Mouse (Mus musculus): ENCODE measurements at regions not wholly inside any gene's neighbourhood (a gene's known extent, or its start where the extent isn't known, plus 50 kb on each side); places are given as distances from the start of the nearest gene placed in this dataset.

GRCm38 (mm10) chr19:21030971-21031370 is 77.0 kb upstream of the Tmc1 start:
- WGBS: 86% methylated on average over 5 of the region's 5 CpGs
- no peak overlapping the region for H3K9ac ChIP-seq (ENCODE audit: low read length)

GRCm38 (mm10) chr19:21028981-21029380 is 75.0 kb upstream of the Tmc1 start:
- 86% methylated on average over 3 of the region's 3 CpGs for WGBS
- Histone ChIP-seq H3K4me1 (ENCODE audit: control insufficient read depth, insufficient read depth, low read length) (no peaks in the 10 kb centered on the region), H3K4me2 (ENCODE audit: low read depth, low read length) (no peak overlapping the region), H3K27ac (ENCODE audit: low read length) (no peak overlapping the region), H3K9ac (ENCODE audit: low read length) (no peak overlapping the region), H3K36me3 (ENCODE audit: control insufficient read depth, insufficient read depth) (no peaks in the 10 kb centered on the region), H3K9me3 (replicated peaks; ENCODE audit: control insufficient read depth, low read length) (no peaks in the 10 kb centered on the region), H3K4me3 (ENCODE audit: low read length) (no peak overlapping the region), H3K27me3 (ENCODE audit: control insufficient read depth, insufficient read depth, low read length) (no peaks in the 10 kb centered on the region)
- ATAC-seq (replicated peaks; ENCODE audit: extremely low read depth, insufficient read depth, low FRiP score): no peak

More at GRCm38 (mm10) chr19:21030971-21031370, 77.0 kb upstream of the Tmc1 start:
- no peaks in the 10 kb centered on the region for H3K27me3 ChIP-seq (ENCODE audit: control insufficient read depth, insufficient read depth, low read length)
- ATAC-seq (replicated peaks; ENCODE audit: extremely low read depth, insufficient read depth, low FRiP score): no peak
- no peak overlapping the region for H3K4me2 ChIP-seq (ENCODE audit: low read depth, low read length)
- no peak overlapping the region for H3K27ac ChIP-seq (ENCODE audit: low read length)
- no peaks in the 10 kb centered on the region for H3K9me3 ChIP-seq (replicated peaks; ENCODE audit: control insufficient read depth, low read length)
- H3K36me3 ChIP-seq (ENCODE audit: control insufficient read depth, insufficient read depth): no peaks in the 10 kb centered on the region
- H3K4me3 ChIP-seq (ENCODE audit: low read length): no peak overlapping the region
- no peaks in the 10 kb centered on the region for H3K4me1 ChIP-seq (ENCODE audit: control insufficient read depth, insufficient read depth, low read length)

- Histone ChIP-seq H3K9me3 (replicated peaks; ENCODE audit: control insufficient read depth, low read length) (no peaks in the 10 kb centered on the region; the same call in 1 of the 2 replicates), H3K27me3 (ENCODE audit: control insufficient read depth, insufficient read depth, low read length) (no peaks in the 10 kb centered on the region), H3K4me1 (ENCODE audit: control insufficient read depth, insufficient read depth, low read length) (no peaks in the 10 kb centered on the region), H3K36me3 (ENCODE audit: control insufficient read depth, insufficient read depth) (no peaks in the 10 kb centered on the region), H3K4me3 (ENCODE audit: low read length) (no peak overlapping the region), H3K4me2 (ENCODE audit: low read depth, low read length) (no peak overlapping the region), H3K9ac (ENCODE audit: low read length) (no peak overlapping the region), H3K27ac (ENCODE audit: low read length) (no peak overlapping the region)
- 89% methylated on average over 8 of the region's 10 CpGs for WGBS
- ATAC-seq (replicated peaks; ENCODE audit: extremely low read depth, insufficient read depth, low FRiP score): no peak
Measured at GRCm38 (mm10) chr19:21012391-21012790, 58.4 kb upstream of the Tmc1 start.

- no peaks in the 10 kb centered on the region for H3K36me3 ChIP-seq (ENCODE audit: control insufficient read depth, insufficient read depth)
- no peak overlapping the region for H3K4me2 ChIP-seq (ENCODE audit: low read depth, low read length)
- no peak overlapping the region for H3K4me3 ChIP-seq (ENCODE audit: low read length)
- H3K9me3 ChIP-seq (replicated peaks; ENCODE audit: control insufficient read depth, low read length): no peaks in the 10 kb centered on the region; the same call in 1 of the 2 replicates
- H3K27me3 ChIP-seq (ENCODE audit: control insufficient read depth, insufficient read depth, low read length): no peaks in the 10 kb centered on the region
- no peak for ATAC-seq (replicated peaks; ENCODE audit: extremely low read depth, insufficient read depth, low FRiP score)
- H3K4me1 ChIP-seq (ENCODE audit: control insufficient read depth, insufficient read depth, low read length): no peaks in the 10 kb centered on the region
- H3K9ac ChIP-seq (ENCODE audit: low read length): no peak overlapping the region
- 80% methylated on average over 2 of the region's 2 CpGs for WGBS
- H3K27ac ChIP-seq (ENCODE audit: low read length): no peak overlapping the region
Measured at GRCm38 (mm10) chr19:21009607-21010006, 55.6 kb upstream of the Tmc1 start.

- 70% methylated on average over 2 of the region's 2 CpGs for WGBS
- no peaks in the 10 kb centered on the region for H3K36me3 ChIP-seq (ENCODE audit: control insufficient read depth, insufficient read depth)
- no peak for ATAC-seq (replicated peaks; ENCODE audit: extremely low read depth, insufficient read depth, low FRiP score)
- no peak overlapping the region for H3K9ac ChIP-seq (ENCODE audit: low read length)
- H3K27ac ChIP-seq (ENCODE audit: low read length): no peak overlapping the region
- H3K27me3 ChIP-seq (ENCODE audit: control insufficient read depth, insufficient read depth, low read length): no peaks in the 10 kb centered on the region
- H3K4me3 ChIP-seq (ENCODE audit: low read length): no peak overlapping the region
- no peaks in the 10 kb centered on the region for H3K4me1 ChIP-seq (ENCODE audit: control insufficient read depth, insufficient read depth, low read length)
- H3K9me3 ChIP-seq (replicated peaks; ENCODE audit: control insufficient read depth, low read length): no peaks in the 10 kb centered on the region; the same call in 1 of the 2 replicates
- H3K4me2 ChIP-seq (ENCODE audit: low read depth, low read length): no peak overlapping the region
Measured at GRCm38 (mm10) chr19:21004411-21004810, 50.4 kb upstream of the Tmc1 start.
